Mouse (Mus musculus) gastrocnemius, postnatal 10 days (tissue): Measurements from ENCODE around the gene Fgfr1op2. TPM values are rescaled to one million over a fixed set of nuclear protein-coding genes. Genes with fewer than 3 reads are reported as not detected.
A peak's percentile ranks its signal among the peaks of the same experiment; 100 is the strongest.

Experiments
- DNase-seq: peaks from one replicate; pipeline ENCODE4 v3.0.0; 2021; ENCODE audit warnings: mixed read lengths
- total RNA-seq, 2 experiments: library from RNA; stranded (reverse); gene quantifications; 2 replicates each; pipeline ENCODE4 v1.2.3; 2021

The Fgfr1op2 gene
- total RNA-seq, 2 experiments from 2014 or later = 49.6 to 50.3 TPM

- DNase-seq = no peak
Observed at GRCm38 (mm10) chr6:146602601-146603000, 25.6 kb downstream of the Fgfr1op2 start.

DNA sequence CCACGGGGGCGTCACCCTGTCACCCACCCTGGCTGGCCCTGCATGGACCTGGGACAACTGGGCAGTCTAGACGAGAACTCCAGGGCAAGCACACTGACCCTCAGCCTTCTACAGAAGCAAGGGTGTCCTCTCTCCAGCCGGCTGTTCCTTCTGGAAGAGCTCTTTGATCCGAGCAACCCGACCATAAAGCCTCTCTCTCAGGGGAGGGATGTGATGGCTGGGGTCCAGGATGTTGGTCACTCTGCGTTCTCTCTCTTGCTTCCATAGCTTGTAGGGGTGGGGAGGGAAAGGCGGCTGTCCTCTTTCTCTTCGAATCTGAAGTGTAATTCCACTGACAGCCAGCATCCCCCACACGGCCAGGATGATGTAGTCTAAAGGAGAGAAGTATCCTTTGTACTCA is 26.6 kb downstream of the Fgfr1op2 start:
- DNase-seq = peak; percentile 24

- DNase-seq = no peak
Observed at GRCm38 (mm10) chr6:146611385-146611784, 34.4 kb downstream of the Fgfr1op2 start.

DNA sequence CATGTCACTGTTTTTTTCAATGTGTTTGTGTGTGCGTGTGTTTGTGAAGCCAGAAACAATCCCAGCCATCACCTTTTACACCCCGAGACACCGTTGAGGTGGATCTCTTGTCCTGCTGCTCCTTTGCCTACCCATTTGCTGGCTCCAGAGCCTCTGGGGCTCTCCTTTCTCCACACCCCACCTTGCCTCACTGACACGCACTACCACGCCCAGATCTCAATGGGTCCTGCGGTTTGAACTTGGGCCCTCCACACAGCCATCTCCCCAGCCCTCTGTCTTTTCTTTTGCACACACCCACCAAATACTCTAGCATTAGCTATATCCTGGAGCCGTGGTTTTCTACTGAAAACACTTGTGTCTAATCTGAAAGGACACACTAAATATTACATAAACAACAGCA is 34.9 kb downstream of the Fgfr1op2 start:
- DNase-seq = no peak

GRCm38 (mm10) chr6:146612736-146613135 is 35.7 kb downstream of the Fgfr1op2 start:
- no peak for DNase-seq

GRCm38 (mm10) chr6:146613907-146614306 is 36.9 kb downstream of the Fgfr1op2 start:
- no peak for DNase-seq

DNA sequence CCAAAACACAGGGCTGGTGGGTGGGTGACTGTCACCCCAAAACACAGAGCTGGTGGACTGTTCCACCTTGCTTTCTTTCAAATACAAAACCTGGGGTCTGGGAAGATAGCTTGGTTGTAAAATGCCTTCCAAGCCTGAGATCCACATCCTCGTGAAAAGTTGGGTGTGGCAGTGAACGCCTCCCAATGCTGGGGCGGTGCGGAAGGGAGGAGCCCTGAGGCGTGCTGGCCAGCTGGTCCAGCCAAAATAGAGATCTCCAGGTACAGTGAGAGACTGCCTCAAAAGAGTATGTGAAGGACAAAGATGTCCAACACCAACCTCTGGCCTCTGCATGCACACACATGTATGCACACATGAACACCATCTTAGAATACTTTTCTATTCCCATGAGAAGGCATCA is 37.5 kb downstream of the Fgfr1op2 start:
- DNase-seq = no peak

DNA sequence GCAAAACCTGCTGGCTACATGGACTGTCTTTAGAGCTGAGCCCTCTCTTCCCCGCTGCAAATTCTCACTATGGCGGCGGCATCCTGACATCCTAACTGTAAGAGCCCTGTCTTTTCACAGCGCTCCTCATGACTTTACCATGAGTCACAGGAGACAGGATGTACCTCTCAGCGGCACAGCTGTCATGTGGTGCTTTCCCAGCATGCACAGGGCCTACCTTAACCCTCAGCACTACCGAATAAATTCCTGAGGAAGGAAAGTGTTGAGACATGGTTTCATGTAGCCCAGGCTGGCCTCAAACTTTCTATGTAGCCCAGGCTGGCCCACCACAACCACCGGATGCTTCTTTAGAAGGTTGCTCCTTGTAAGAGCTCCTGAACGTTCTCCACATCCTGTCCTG is 38.9 kb downstream of the Fgfr1op2 start:
- DNase-seq = no peak

- no peak for DNase-seq
Observed at GRCm38 (mm10) chr6:146616670-146617069, 39.7 kb downstream of the Fgfr1op2 start.

DNA sequence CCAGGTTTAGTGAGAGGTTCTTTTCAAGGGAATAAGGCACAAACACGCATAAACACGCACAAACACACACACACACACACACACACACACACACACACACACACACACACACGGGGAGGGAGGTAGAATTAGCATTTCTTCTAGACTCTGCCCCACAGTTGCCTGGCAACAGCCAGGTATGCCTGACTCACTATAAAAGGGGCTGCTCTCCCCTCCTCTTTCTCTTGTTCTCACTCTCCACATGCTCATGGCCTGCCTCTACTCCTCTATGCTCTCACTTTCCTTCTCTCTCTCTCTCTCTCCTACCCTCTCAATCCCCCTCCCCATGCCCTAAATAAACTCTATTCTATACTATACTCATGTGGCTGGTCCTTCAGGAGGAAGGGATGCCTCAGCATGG is 51.1 kb downstream of the Fgfr1op2 start:
- DNase-seq = no peak

DNA sequence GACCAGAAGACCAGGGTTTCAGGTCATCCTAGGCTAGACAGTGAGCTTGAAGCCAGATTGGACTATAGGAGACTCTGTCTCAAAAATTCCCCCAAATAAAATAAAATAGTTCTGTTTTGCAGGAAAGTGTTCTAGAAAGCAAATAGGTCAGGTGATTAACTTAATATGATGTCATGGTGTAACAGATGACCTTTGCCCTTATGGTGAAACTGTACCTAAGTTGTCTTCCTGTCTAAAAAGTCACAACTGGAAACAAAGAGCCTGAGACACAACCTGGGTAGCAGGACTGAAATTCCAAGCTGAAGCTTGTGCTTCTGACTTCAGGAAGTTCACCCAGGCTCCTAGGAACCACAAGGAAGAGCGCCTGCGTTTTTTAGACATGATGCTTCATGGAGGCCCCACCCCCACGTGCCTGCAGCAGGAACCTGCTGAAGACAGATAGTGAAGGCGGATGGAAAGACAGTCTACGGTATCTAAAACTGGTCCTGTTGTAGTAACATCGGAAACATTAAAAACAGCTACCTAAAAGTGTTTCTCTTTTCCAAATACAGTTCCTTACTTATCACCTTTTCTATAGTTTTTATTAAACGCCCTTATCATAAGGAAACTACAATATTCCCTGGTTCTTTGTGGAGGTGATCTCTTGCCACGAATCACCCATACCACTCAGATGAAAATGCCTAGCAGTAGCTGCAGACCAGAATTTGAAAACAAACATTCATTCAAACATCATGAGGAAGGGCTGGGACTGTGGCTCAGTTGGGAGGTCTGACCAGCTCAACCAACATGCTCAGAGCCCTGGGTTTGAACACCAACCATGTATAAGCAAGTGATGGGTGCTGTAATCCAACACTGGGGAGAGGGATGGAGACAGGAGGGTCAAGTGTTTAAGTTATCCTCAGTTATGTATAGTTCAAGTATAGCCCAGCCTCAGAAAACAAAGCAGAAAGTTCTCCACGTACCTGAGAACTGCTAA is 53.1 kb downstream of the Fgfr1op2 start:
- no peak for DNase-seq

GRCm38 (mm10) chr6:146630961-146631360 is 54.0 kb downstream of the Fgfr1op2 start:
- DNase-seq = no peak

DNA sequence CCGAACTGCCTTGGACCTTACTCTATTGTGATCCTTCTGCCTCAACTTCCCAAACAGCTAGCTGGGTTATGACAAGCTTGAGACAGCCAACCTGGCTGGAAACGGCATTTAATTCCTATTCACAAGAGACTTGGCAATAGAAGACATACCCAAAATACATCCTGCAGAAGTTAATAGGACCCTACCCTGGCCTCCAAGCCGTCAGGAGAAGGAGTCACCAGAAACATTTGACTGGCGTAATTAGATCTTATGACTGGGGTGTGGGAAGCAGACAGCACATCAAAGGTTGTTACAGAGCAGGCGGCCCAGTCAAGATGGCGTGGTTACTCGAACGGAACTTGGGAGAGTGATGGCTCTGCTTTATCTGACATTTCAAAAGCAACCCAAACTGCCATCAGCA is 54.8 kb downstream of the Fgfr1op2 start:
- no peak for DNase-seq

DNA sequence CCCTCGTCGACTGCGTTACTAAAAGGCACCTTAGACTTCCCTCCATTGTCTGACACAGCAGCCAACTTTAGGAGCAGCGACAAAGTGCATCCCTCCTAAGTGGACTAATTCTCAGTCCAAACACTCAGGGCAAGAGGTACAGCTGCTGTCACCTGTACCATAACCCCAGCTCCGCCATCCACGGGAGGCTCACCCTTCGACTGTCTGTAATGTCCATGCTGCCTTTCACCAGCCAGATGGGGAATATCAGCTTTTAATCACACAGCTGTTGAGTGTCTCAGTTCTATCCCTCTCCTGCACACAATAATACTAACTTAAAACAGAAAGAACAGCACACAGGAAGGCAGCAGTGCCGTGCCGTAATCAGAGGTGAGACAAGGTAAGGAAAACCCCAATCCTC is 55.4 kb downstream of the Fgfr1op2 start:
- DNase-seq = no peak

- no peak for DNase-seq
Observed at GRCm38 (mm10) chr6:146633097-146633496, 56.1 kb downstream of the Fgfr1op2 start.

GRCm38 (mm10) chr6:146633629-146634014 is 56.6 kb downstream of the Fgfr1op2 start:
- no peak for DNase-seq

- DNase-seq = peak; percentile 80
Observed at GRCm38 (mm10) chr6:146634015-146634722, 57.2 kb downstream of the Fgfr1op2 start.

GRCm38 (mm10) chr6:146634759-146635606 is 58.0 kb downstream of the Fgfr1op2 start:
- DNase-seq = no peak

DNA sequence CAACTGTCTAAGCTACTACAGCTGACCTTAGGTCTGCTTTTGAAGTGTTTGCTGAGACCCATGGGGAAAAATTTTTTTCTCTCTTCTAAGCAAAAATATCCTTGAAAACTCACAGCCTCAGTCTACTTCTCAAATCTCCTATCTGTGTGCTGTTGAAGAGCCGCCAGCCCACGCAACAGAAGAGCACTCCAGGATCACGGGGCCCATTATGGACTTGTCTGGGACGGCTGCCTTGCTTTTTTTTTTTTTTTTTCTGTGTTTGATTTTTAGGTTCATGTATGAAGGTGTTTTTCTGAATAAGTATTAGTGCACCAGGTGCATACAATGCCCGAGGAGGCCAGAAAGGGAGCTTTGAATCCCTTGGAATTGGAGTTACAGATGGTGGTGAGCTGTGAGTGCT is 59.5 kb downstream of the Fgfr1op2 start:
- no peak for DNase-seq

DNA sequence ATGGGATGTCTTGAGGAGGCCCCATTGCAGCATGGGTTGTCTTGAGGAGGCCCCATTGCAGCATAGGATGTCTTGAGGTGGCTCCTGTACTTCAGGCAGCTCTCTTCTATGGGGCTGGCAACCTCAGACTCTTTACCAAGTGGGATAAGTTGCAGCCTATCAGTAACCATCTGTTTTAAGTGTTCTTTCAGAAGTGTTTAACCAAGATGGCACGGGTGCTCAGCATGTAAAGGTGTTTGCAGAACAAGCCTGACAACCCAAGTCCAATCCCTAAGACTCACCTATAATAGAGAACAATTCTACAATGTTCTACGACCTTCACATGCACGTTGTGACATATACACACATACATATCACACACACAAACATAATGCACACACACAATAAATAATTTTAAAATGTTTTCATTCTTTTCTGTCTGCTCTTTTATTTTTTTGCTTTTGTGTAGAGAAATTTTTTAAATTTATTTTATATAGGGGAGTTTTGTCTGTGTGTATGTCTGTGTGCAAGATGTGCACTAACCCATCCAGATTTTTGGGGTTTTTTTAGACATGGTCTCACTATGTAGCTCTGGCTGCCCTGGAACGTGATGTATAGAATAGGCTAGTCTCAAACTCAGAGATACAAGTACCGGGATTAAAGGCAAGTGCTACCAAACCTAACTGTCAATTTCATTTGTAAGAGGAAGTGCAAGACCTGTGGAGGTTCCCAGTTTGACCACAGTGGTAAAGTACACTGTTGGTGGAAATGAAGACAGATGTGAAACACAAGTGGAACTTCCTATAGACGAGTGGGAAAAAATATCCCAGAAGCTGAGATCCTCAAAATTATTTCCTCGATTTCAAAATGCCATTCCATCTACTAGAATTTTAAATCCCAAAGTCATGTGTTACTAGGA is 63.3 kb downstream of the Fgfr1op2 start:
- no peak for DNase-seq

DNA sequence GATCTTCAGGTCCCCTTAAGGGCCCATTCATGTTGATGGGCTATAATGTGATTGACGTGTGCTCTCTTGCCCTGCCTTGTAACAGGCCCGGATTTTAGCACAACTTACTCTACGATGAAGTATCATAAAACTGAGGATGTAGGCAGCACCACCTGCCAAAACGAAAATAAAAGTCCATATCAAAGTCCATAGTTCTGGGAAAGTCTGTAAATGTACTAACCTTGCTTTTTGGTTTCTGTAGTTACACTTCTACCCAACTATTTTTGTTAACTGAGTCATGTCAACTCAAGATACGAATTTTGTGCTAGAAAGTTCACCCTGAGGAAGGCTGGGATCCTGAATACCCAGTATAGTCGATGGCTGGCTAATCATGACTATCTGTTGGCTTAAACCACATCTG is 64.0 kb downstream of the Fgfr1op2 start:
- no peak for DNase-seq
